Mouse (Mus musculus) gastrocnemius, postnatal 25 days (tissue): ENCODE measurements around the gene Plcz1. TPM values are rescaled to one million over a fixed set of nuclear protein-coding genes. Genes with fewer than 3 reads are reported as not detected.

Experiments used
- DNase-seq: peaks from one replicate; pipeline ENCODE4 v3.0.0; 2022
- total RNA-seq, 2 experiments: library from RNA; stranded (reverse); gene quantifications; 1 replicate in 1 of 2; 2 replicates in 1 of 2; pipeline ENCODE4 v1.2.3; 2021

The Plcz1 gene
- total RNA-seq, 2 experiments from 2014 or later, result not detected

DNA sequence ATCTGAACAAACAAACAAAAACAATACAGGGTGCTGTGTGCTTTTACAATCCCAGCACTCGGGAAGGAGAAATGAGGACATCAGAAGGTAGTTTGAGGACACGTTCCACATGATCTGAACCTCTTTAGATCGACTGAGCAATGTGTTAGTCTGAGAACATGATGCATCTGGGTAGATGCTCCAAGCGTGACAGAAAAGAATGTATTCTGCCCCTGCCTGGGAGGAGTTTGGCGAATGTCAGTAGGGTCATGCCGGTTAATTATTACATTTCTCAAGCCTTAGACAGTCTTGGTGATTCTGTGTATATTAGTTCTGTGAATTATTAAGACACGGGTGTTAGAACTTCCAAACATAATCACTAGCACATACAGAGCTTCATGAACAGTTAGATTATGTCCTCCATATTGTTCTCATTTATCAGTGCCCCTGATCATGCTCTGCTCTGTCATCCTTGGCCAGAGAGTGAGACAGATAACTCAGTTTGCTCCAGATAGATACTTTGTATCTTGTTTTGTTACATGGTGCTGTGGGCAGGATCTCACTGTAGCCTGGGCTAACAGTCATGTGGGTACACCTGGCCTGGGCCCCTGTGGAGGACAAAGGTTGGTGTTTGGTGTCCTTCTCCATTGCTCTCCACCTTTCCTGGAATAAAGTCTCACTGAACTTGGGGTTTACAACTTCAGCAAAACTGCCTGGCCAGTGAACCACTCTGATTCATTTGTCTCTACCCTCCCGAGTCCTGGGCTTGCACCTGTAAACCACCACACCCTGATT, 94.0 kb downstream of the Plcz1 start:
- DNase-seq, result no peak

Other genes starting within 250 kb of the Plcz1 start
- gene Capza3, start 205 bp downstream of the Plcz1 start, total RNA-seq, result not detected